Mouse (Mus musculus) embryonic fibroblast, embryonic 13.5 days (primary cell): Measurements from ENCODE around the gene Izumo4. TPM values are rescaled to one million over a fixed set of nuclear protein-coding genes. Genes with fewer than 3 reads are reported as not detected.

Experiments used
- H3K27ac ChIP-seq: 2 replicates; pipeline ENCODE4 v1.5.1; 2012; ENCODE audit warnings: low read length, control low read depth, inconsistent platforms; ENCODE audit not compliant: insufficient read depth
- H3K4me1 ChIP-seq: 2 replicates; pipeline ENCODE4 v1.6.1; 2011; ENCODE audit warnings: low read length; ENCODE audit not compliant: control insufficient read depth, insufficient read depth
- H3K4me3 ChIP-seq: 2 replicates; pipeline ENCODE4 v1.5.1; 2011; ENCODE audit warnings: mild to moderate bottlenecking, control low read depth, low read length; ENCODE audit not compliant: insufficient read depth
- CTCF ChIP-seq: IDR thresholded peaks from 2 replicates; pipeline ENCODE4 v1.5.1; 2011; ENCODE audit warnings: mild to moderate bottlenecking, control low read depth, low read length, moderate library complexity, borderline replicate concordance; ENCODE audit not compliant: insufficient read depth
- POLR2A ChIP-seq: IDR thresholded peaks from 2 replicates; pipeline ENCODE4 v1.6.1; 2011; ENCODE audit warnings: low read depth, mild to moderate bottlenecking, control low read depth, low read length, moderate library complexity
- polyA plus RNA-seq: library from polyadenylated mRNA; stranded (reverse); fragments of >200 nt; gene quantifications from 2 replicates; pipeline ENCODE4 v1.2.4, GENCODE M21; 2011; ENCODE audit warnings: low read depth; ENCODE audit not compliant: missing spikeins, insufficient read length

The Izumo4 gene
- polyA plus RNA-seq, 1 experiment = 24.6 TPM

DNA sequence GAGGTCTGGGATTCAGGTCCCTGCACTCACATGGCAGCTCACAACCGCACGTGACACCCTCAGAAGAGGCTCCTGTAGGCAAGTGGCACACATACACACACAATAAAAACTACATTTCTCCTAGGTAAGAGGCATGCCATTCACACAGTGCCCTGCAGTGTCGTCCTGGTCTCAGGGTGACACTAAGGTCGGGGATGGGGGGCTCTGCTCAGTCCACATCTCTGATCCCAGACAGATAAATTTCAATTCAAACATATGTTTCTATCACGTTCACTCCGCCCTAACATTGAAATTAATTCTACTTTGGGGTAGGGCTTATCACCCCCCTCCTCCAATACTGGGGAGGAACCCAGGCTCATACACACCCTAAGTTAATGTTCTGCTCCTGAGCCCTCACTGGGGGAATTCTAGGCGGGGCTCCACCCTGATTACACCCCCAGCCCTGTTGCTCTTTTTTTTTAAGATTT, 1.9 kb upstream of the Izumo4 start:
- peak overlapping the region; percentile 90 for H3K4me3 ChIP-seq
- peaks cover 3% of the 10 kb centered on the region; the same call in 1 of the 2 replicates for H3K4me1 ChIP-seq
- no peak overlapping the region for H3K27ac ChIP-seq
- TF ChIP-seq POLR2A (no peak), CTCF (no peak)

GRCm38 (mm10) chr10:80700732-80701131, 1.3 kb upstream of the Izumo4 start:
- peaks cover 3% of the 10 kb centered on the region; the same call in 1 of the 2 replicates for H3K4me1 ChIP-seq
- H3K27ac ChIP-seq = peak overlapping the region; percentile 57
- TF ChIP-seq POLR2A (no peak), CTCF (no peak)
- H3K4me3 ChIP-seq = peak overlapping the region; percentile 90

DNA sequence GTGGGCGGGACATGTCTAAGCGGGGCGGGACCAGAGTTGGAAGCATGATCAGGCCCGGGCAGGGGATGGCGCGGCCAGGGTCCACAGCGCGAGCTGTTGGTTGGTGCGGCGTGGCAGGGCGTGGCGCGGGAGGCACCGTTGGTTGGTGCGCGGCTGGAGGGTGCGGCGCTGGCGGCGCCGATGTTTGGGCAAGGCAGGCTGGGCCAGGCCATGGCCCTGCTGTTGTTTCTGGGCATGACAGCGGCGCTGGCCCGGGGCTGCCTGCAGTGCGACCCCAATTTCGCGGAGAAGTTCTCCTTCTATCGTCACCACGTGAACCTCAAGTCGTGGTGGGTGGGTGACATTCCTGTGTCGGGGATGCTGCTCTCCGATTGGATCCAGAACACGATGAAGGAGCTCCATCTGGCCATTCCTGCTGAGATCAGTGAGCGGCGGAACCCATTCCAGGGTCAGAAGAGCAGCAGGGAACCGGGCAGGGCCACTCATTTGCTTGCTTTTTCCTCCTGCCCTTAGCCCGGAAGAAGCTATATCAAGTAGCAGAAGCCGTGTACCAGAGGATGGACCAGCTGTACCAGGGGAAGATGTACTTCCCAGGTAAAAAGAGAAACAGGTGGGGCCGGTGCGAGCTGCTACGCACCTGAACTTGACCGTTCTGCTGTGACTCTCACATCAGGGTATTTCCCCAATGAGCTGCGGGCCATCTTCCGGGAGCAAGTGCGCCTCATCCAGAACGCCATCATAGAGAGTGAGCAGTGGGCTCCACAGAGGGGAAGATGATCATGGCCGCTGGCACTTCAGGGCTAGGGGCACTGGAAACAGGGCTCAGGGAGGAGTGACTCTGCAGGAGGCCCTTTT, 779 bp downstream of the Izumo4 start:
- Histone ChIP-seq H3K27ac (peak overlapping the region; percentile 66), H3K4me1 (peaks cover 3% of the 10 kb centered on the region; the same call in 1 of the 2 replicates), H3K4me3 (peak overlapping the region; percentile 59)
- TF ChIP-seq CTCF (no peak), POLR2A (peak; percentile 85)

GRCm38 (mm10) chr10:80703643-80704042, 1.7 kb downstream of the Izumo4 start:
- H3K4me3 ChIP-seq = peak overlapping the region; percentile 59
- TF ChIP-seq CTCF = no peak
- no peak for TF ChIP-seq POLR2A
- H3K27ac ChIP-seq = no peak overlapping the region
- H3K4me1 ChIP-seq = peaks cover 3% of the 10 kb centered on the region; the same call in 1 of the 2 replicates

- Histone ChIP-seq H3K27ac (no peak overlapping the region), H3K4me1 (peaks cover 3% of the 10 kb centered on the region; the same call in 1 of the 2 replicates), H3K4me3 (no peak overlapping the region)
- TF ChIP-seq CTCF = no peak
- TF ChIP-seq POLR2A = no peak
These were observed 2.4 kb downstream of the Izumo4 start for GRCm38 (mm10) chr10:80704418-80704817.

- no peak for TF ChIP-seq POLR2A
- TF ChIP-seq CTCF = no peak
- H3K27ac ChIP-seq = no peak overlapping the region
- no peaks in the 10 kb centered on the region for H3K4me1 ChIP-seq
- no peak overlapping the region for H3K4me3 ChIP-seq
These were observed 3.0 kb downstream of the Izumo4 start for GRCm38 (mm10) chr10:80705033-80705432.

DNA sequence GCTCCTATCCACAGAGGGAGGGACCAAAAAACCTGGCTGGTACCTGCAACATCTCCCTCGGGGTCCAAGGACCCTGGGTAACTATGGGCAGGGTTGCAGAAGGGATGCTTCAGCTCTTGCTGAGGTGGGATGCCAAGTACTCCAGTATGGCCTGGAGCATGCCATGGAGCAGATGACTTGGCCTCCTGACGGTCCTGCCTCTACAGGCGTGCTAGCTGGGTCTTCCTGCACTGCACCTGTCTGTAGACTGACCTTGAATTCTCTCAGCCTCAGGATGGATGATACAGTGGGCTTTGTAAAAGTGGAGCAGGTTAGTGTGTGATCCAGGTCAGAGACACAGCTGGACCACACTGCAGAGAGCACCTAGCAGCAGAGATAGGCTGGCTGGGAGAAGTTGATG, 3.5 kb downstream of the Izumo4 start:
- Histone ChIP-seq H3K4me1 (no peaks in the 10 kb centered on the region), H3K4me3 (no peak overlapping the region), H3K27ac (no peak overlapping the region)
- TF ChIP-seq CTCF (no peak), POLR2A (no peak; the same call in 1 of the 2 replicates)

DNA sequence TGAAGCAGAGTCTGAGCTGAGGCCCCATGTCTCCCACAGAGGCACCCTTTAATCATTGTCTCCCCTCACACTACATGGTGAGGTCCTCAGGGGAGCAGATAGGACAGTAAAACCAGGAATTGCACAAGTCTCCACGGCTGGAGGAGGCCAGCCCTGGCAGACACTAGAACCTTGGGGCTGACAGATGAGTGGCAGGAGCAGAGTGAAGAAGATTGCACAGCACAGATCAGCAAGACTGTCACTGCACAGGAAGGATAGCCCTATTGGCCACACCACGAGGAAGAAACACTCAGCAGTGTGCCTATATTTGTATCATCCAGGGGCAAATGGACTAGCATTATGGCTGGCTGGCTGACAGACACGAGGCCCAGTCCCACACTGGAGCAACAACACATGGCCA, 8.8 kb downstream of the Izumo4 start:
- no peaks in the 10 kb centered on the region for H3K4me1 ChIP-seq
- H3K4me3 ChIP-seq = no peak overlapping the region
- TF ChIP-seq POLR2A (no peak), CTCF (no peak)
- no peak overlapping the region for H3K27ac ChIP-seq

GRCm38 (mm10) chr10:80717281-80717680, 15.3 kb downstream of the Izumo4 start:
- TF ChIP-seq POLR2A (no peak), CTCF (no peak)
- H3K4me3 ChIP-seq = no peak overlapping the region
- no peaks in the 10 kb centered on the region for H3K4me1 ChIP-seq
- no peak overlapping the region for H3K27ac ChIP-seq
